Mouse (Mus musculus) myocyte (in vitro differentiated cells): ENCODE results near the gene Agmo.

Experiments
- CEBPB ChIP-seq: IDR thresholded peaks from 2 replicates; pipeline ENCODE4 v1.6.1; 2011; ENCODE audit warnings: mild to moderate bottlenecking, moderate library complexity; ENCODE audit not compliant: poor library complexity, insufficient read depth, severe bottlenecking
- E2F4 ChIP-seq: IDR thresholded peaks from one replicate; pipeline ENCODE4 v1.6.1; 2011; ENCODE audit warnings: mild to moderate bottlenecking, control low read depth, moderate library complexity; ENCODE audit not compliant: insufficient read depth
- MYOD1 ChIP-seq, 3 experiments: IDR thresholded peaks; one replicate each; pipeline ENCODE4 v1.6.1; 2011; ENCODE audit warnings: control low read depth in 2 of 3, low read depth in 2 of 3, mild to moderate bottlenecking in 2 of 3, moderate library complexity in 1 of 3; ENCODE audit not compliant: insufficient read length in 2 of 3, control insufficient read depth in 1 of 3
- MYOG ChIP-seq, 3 experiments: IDR thresholded peaks; one replicate each; pipeline ENCODE4 v1.6.1; 2011; ENCODE audit warnings: control low read depth in 2 of 3, low read depth in 2 of 3, mild to moderate bottlenecking in 2 of 3; ENCODE audit not compliant: insufficient read length in 2 of 3, control insufficient read depth in 1 of 3, insufficient read depth in 1 of 3
- POLR2A ChIP-seq: IDR thresholded peaks from one replicate; pipeline ENCODE4 v1.6.1; 2011; ENCODE audit warnings: low read depth, mild to moderate bottlenecking, control low read depth, moderate library complexity; ENCODE audit not compliant: insufficient read length
- POLR2AphosphoS2 ChIP-seq: IDR thresholded peaks from one replicate; pipeline ENCODE4 v1.6.1; 2011; ENCODE audit warnings: low read depth, control low read depth; ENCODE audit not compliant: insufficient read length

DNA sequence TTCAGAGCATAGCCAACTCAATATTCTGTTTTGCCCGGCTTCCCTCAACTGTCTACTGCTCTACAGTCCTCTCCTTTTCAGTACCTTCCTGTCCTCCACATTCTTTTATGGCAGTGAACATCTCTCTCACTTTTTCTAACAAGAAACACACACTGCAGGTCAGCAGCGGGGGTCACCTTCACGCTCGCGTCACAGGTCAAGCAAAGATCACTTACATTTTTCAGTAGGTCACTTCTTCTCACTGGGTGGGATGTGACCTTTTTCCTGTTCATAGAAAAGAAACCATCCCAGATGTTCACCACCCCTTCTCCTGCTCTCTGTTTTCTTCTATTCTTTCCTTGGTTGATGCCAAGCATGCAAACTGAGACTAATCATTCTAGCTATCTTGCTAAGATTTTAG lies 230.2 kb downstream of the Agmo start:
- no peak for TF ChIP-seq POLR2A
- no peak for TF ChIP-seq CEBPB
- no peak for TF ChIP-seq MYOG (IDR thresholded peaks at IDR 0.05; ENCODE audit: control insufficient read depth in 1 of 3, insufficient read depth in 1 of 3, insufficient read length in 2 of 3, low read depth in 2 of 3)
- TF ChIP-seq MYOD1 (IDR thresholded peaks at IDR 0.05; ENCODE audit: control insufficient read depth in 1 of 3, insufficient read length in 2 of 3, low read depth in 2 of 3), result no peak
- TF ChIP-seq POLR2AphosphoS2, result no peak
- no peak for TF ChIP-seq E2F4
